In genomic region chr11:80019792-80020191, GRCm38 (mm10) we compare ENCODE assay signal across 28 mouse cellular contexts. TPM values are rescaled to one million over a fixed set of nuclear protein-coding genes. Genes with fewer than 3 reads are reported as not detected.
DNase-seq lines count a peak whose midpoint lies in the region; ATAC-seq and TF ChIP-seq lines count a peak whose summit lies in the region.
"Had no signal": no experiment of that assay in that cellular context is flagged by ENCODE, and none has a peak within 500 bp of the region (broad histone marks: within the 10 kb centered on the region; RNA-seq: fewer than 3 reads in every experiment).

No protein-coding gene starts in this region.

- intact Hi-C loops in gastrocnemius, adult 2 months (cut with DNase I) = no loop called here
- intact Hi-C loops in left cerebral cortex, adult 2 months (cut with DNase I) = loop anchor here (10.0 kb wide), 1 partner anchor 375 kb away; no protein-coding TSS in a partner anchor

- no peak overlapping the region for H3K27ac ChIP-seq in gastrocnemius, adult 2 months
- no peak overlapping the region for H3K27ac ChIP-seq in left cerebral cortex, adult 2 months
- H3K27ac ChIP-seq: embryonic facial prominence, embryonic 13.5 days; forebrain, embryonic 12.5 days; heart, embryonic 10.5 days; heart, embryonic 15.5 days; hindbrain, embryonic 12.5 days; hindbrain, postnatal 0 days; liver, embryonic 15.5 days had no signal

- peak; percentile 24; the same call in 1 of the 2 replicates for TF ChIP-seq CTCF in gastrocnemius, adult 2 months (IDR thresholded peaks at IDR 0.05)
- peak; percentile 37 for TF ChIP-seq CTCF in left cerebral cortex, adult 2 months (IDR thresholded peaks at IDR 0.05)

- no peak for ATAC-seq in erythroblast, adult 5-6 weeks (replicated peaks; ENCODE audit: low FRiP score, poor library complexity, severe bottlenecking)
- ATAC-seq: forebrain, postnatal 0 days; hindbrain, postnatal 0 days; intestine, embryonic 16.5 days had no signal

- DNase-seq in gastrocnemius, adult 2 months = no peak
- no peak for DNase-seq in gastrocnemius, postnatal 25 days
- DNase-seq in left cerebral cortex, adult 2 months (ENCODE audit: extremely low spot score in 1 of 2, low spot score in 2 of 2) = no peak
- no peak for DNase-seq in left cerebral cortex, adult 9 months (ENCODE audit: low spot score in 2 of 2)
- DNase-seq in retina, embryonic 14.5 days (ENCODE audit: low spot score) = peak; percentile 5
- DNase-seq in retina, postnatal 1 day = no peak
- no peak for DNase-seq in cerebellum, adult 18-20 months
- DNase-seq: adrenal gland, postnatal 10 days; cerebellum, adult 11-12 months; cerebellum, postnatal 10 days; forebrain, postnatal 0 days; gastrocnemius, postnatal 10 days; heart, postnatal 36 days; kidney, adult 9 months; kidney, postnatal 25 days; liver; lung, postnatal 14 days; midbrain, embryonic 14.5 days had no signal

- no peak overlapping the region for H3K4me3 ChIP-seq in gastrocnemius, adult 2 months
- no peak overlapping the region for H3K4me3 ChIP-seq in left cerebral cortex, adult 2 months
- H3K4me3 ChIP-seq: embryonic facial prominence, embryonic 13.5 days; erythroblast, embryonic 14.5 days; forebrain, embryonic 12.5 days; heart, embryonic 10.5 days; heart, embryonic 15.5 days; hindbrain, embryonic 12.5 days; liver, embryonic 15.5 days had no signal

RNA-seq across cellular contexts. Expression of gene Suz12, which starts 26.9 kb away (rescaled TPM):
- 10 to 100 TPM; 18.6 to 24.2 TPM for total RNA-seq in gastrocnemius, adult 2 months (2021)
- 10 to 100 TPM; 16.9 to 17.6 TPM for total RNA-seq in gastrocnemius, postnatal 25 days (2021)
- total RNA-seq in left cerebral cortex, adult 2 months (2021) = 10 to 100 TPM; 33.4 to 34.0 TPM
- total RNA-seq in erythroblast, adult 5-6 weeks (2015; ENCODE audit: low replicate concordance) = 30.6 and 40.1 TPM in 2 replicates
- 42.0 and 55.1 TPM in 2 replicates for total RNA-seq in erythroblast, adult 5-6 weeks (2017; ENCODE audit: low replicate concordance)

RNA-seq across cellular contexts. Expression of gene Utp6, which starts 57.6 kb away (rescaled TPM):
- total RNA-seq in gastrocnemius, adult 2 months (2021) = 10 to 100 TPM; 30.2 to 31.2 TPM
- 10 to 100 TPM; 24.6 to 26.0 TPM for total RNA-seq in gastrocnemius, postnatal 25 days (2021)
- total RNA-seq in left cerebral cortex, adult 2 months (2021) = 10 to 100 TPM; 23.2 to 28.3 TPM
- 2.3 and 15.0 TPM in 2 replicates for total RNA-seq in erythroblast, adult 5-6 weeks (2015; ENCODE audit: low replicate concordance)
- total RNA-seq in erythroblast, adult 5-6 weeks (2017; ENCODE audit: low replicate concordance) = 13.4 and 17.3 TPM in 2 replicates
